In the genomic region with DNA sequence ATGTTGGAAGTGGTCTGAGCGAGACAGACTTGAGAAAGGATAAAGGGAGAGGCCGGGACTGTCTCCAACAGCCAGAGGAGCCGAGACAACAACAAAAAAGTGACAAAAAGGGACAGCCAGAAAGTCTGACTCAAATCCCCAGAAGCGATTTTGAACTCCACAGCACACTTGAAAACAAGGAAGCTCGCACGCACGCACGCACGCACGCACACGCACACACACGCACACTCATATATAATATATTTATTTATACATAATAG, we compare ENCODE assay signal across 19 mouse cellular contexts. TPM values are rescaled to one million over a fixed set of nuclear protein-coding genes. Genes with fewer than 3 reads are reported as not detected.
A peak's percentile ranks its signal among the peaks of the same experiment; 100 is the strongest.
DNase-seq lines count a peak whose midpoint lies in the region; ATAC-seq lines count a peak whose summit lies in the region.
"Had no signal": no experiment of that assay in that cellular context is flagged by ENCODE, and none has a peak within 500 bp of the region (broad histone marks: within the 10 kb centered on the region; RNA-seq: fewer than 3 reads in every experiment).

No protein-coding gene starts in this region.

- ATAC-seq in CD4-positive, CD25-positive, alpha-beta regulatory T cell, adult 4 months = no peak
- ATAC-seq: activated CD4-positive, CD25-positive, alpha-beta regulatory T cell, adult 4 months; forebrain, embryonic 13.5 days; forebrain, embryonic 15.5 days; forebrain, postnatal 0 days; Patski had no signal

- DNase-seq in CD4-positive, CD25-positive, alpha-beta regulatory T cell, adult 2 months (ENCODE audit: low read depth, low spot score) = peak; percentile 71
- peak; percentile 76 for DNase-seq in induced T-regulatory cell, adult 2 months (ENCODE audit: low read depth)
- no peak for DNase-seq in lung, postnatal 10 days
- DNase-seq in cerebellum, adult 11 months = no peak
- DNase-seq: adrenal gland, adult 8-10 months; adrenal gland, postnatal 25 days; cerebellum, adult 11-12 months; cerebellum, adult 2 months; cerebellum, postnatal 10 days; forebrain, postnatal 0 days had no signal

RNA-seq across cellular contexts. Expression of gene Fosb, which starts 6.9 kb away (rescaled TPM):
- 1 to 10 TPM in 1 of 2 experiments, under 1 TPM in 1; 0.35 to 2.7 TPM for polyA plus RNA-seq in CD4-positive, CD25-positive, alpha-beta regulatory T cell, adult 4 months (2017; shearing (Covaris generic))
- polyA plus RNA-seq: embryonic facial prominence, embryonic 10.5 days; forebrain, embryonic 11.5 days had no signal

RNA-seq across cellular contexts. Expression of gene Rtn2, which starts 20.6 kb away (rescaled TPM):
- not detected for polyA plus RNA-seq in CD4-positive, CD25-positive, alpha-beta regulatory T cell, adult 4 months (2017; shearing (Covaris generic))
- polyA plus RNA-seq: activated CD4-positive, CD25-positive, alpha-beta regulatory T cell, adult 4 months had no signal

RNA-seq across cellular contexts. Expression of gene Ppm1n, which starts 23.1 kb away (rescaled TPM):
- polyA plus RNA-seq in CD4-positive, CD25-positive, alpha-beta regulatory T cell, adult 4 months (2017; shearing (Covaris generic)) = 1 to 10 TPM; 1.7 to 2.1 TPM
- polyA plus RNA-seq: embryonic facial prominence, embryonic 10.5 days; embryonic facial prominence, embryonic 12.5 days; G1E had no signal

RNA-seq across cellular contexts. Expression of gene Vasp, which starts 31.4 kb away (rescaled TPM):
- 100 to 1,000 TPM in 1 of 2 experiments, 10 to 100 TPM in 1; 52.3 to 109 TPM for polyA plus RNA-seq in CD4-positive, CD25-positive, alpha-beta regulatory T cell, adult 4 months (2017; shearing (Covaris generic))

RNA-seq across cellular contexts. Expression of gene Ercc1, which starts 41.6 kb away (rescaled TPM):
- 10 to 100 TPM; 71.2 to 78.1 TPM for polyA plus RNA-seq in CD4-positive, CD25-positive, alpha-beta regulatory T cell, adult 4 months (2017; shearing (Covaris generic))

Comparison
In these comparisons a context has a peak if more than half of its experiments do, and no peak if none do; other contexts are left out.
1. DNase-seq: peak in CD4-positive, CD25-positive, alpha-beta regulatory T cell, adult 2 months (single experiment) and induced T-regulatory cell, adult 2 months (single experiment); none in lung, postnatal 10 days (single experiment) and cerebellum, adult 11 months (single experiment).